Mouse (Mus musculus) adrenal gland (tissue): ENCODE data around the gene Piwil1.
"Not testable (repeated sequence)": the region's sequence is repeated elsewhere in the genome, so short reads cannot be mapped to it uniquely, and the experiment has no call there.

ENCODE experiments used
- intact Hi-C: fragments of 180-260 bp; cut with DNase I; formaldehyde crosslinking; loops from one replicate; pipeline ENCODE4 v1.15.1; 2025

The Piwil1 gene

GRCm38 (mm10) chr5:128708929-128709328, 6.6 kb downstream of the Piwil1 start:
- intact Hi-C loops: no loop called here

GRCm38 (mm10) chr5:128710596-128710995, 8.3 kb downstream of the Piwil1 start:
- intact Hi-C loops: no loop called here

- intact Hi-C loops: no loop called here
Measured at GRCm38 (mm10) chr5:128711847-128712246, 9.5 kb downstream of the Piwil1 start.

- intact Hi-C loops: no loop called here
Measured at GRCm38 (mm10) chr5:128715171-128715570, 12.8 kb downstream of the Piwil1 start.

- intact Hi-C loops: not testable (repeated sequence)
Measured at GRCm38 (mm10) chr5:128720461-128720860, 18.1 kb downstream of the Piwil1 start.

GRCm38 (mm10) chr5:128729341-128729740, 27.0 kb downstream of the Piwil1 start:
- intact Hi-C loops: no loop called here

- intact Hi-C loops: loop anchor here (5.0 kb wide), 1 partner anchor 247 kb away; no protein-coding TSS in a partner anchor
Measured at GRCm38 (mm10) chr5:128730634-128731033, 28.3 kb downstream of the Piwil1 start.

- intact Hi-C loops: loop anchor here (2.0 to 5.0 kb wide), 2 partner anchors 210 to 245 kb away; no protein-coding TSS in a partner anchor
Measured at GRCm38 (mm10) chr5:128732416-128733014, 30.2 kb downstream of the Piwil1 start.

- intact Hi-C loops: loop anchor here (2.0 to 5.0 kb wide), 2 partner anchors 211 to 243 kb away; no protein-coding TSS in a partner anchor
Measured at GRCm38 (mm10) chr5:128733955-128734354, 31.6 kb downstream of the Piwil1 start.

- intact Hi-C loops: no loop called here
Measured at GRCm38 (mm10) chr5:128735921-128736320, 33.6 kb downstream of the Piwil1 start.

- intact Hi-C loops: no loop called here
Measured at GRCm38 (mm10) chr5:128739168-128739837, 37.0 kb downstream of the Piwil1 start.

- intact Hi-C loops: no loop called here
Measured at GRCm38 (mm10) chr5:128739838-128740171, 37.5 kb downstream of the Piwil1 start.

GRCm38 (mm10) chr5:128744351-128744750, 42.0 kb downstream of the Piwil1 start:
- intact Hi-C loops: no loop called here

GRCm38 (mm10) chr5:128745206-128745605, 42.9 kb downstream of the Piwil1 start:
- intact Hi-C loops: no loop called here

GRCm38 (mm10) chr5:128746261-128746660, 43.9 kb downstream of the Piwil1 start:
- intact Hi-C loops: no loop called here

- intact Hi-C loops: no loop called here
Measured at GRCm38 (mm10) chr5:128761118-128761517, 58.8 kb downstream of the Piwil1 start.

GRCm38 (mm10) chr5:128769026-128769631, 66.8 kb downstream of the Piwil1 start:
- intact Hi-C loops: no loop called here

- intact Hi-C loops: no loop called here
Measured at GRCm38 (mm10) chr5:128776386-128776785, 74.1 kb downstream of the Piwil1 start.

- intact Hi-C loops: no loop called here
Measured at GRCm38 (mm10) chr5:128781621-128782020, 79.3 kb downstream of the Piwil1 start.

- intact Hi-C loops: no loop called here
Measured at GRCm38 (mm10) chr5:128800592-128800991, 98.3 kb downstream of the Piwil1 start.
